Mouse (Mus musculus) forebrain, postnatal 0 days (tissue): ENCODE measurements around the gene Galnt2. TPM values are rescaled to one million over a fixed set of nuclear protein-coding genes. Genes with fewer than 3 reads are reported as not detected.

ENCODE experiments used
- ATAC-seq: fragments of 200-750 bp; cut with Nextera tagmentation; 2 replicates; pipeline ENCODE4 v1.8.0; 2017; ENCODE audit warnings: mild to moderate bottlenecking, moderate library complexity
- DNase-seq: peaks from one replicate; pipeline ENCODE4 v3.0.0-alpha.2; 2015
- H3K27ac ChIP-seq: fragments of 300-500 bp; sonication (generic); 2 replicates; pipeline ENCODE4 v1.5.1; 2014; ENCODE audit warnings: low read depth, mild to moderate bottlenecking, antibody characterized with exemption, low read length, moderate library complexity, mixed read lengths
- H3K27me3 ChIP-seq: fragments of 300-500 bp; sonication (generic); 2 replicates; pipeline ENCODE4 v1.6.1; 2014; ENCODE audit warnings: mild to moderate bottlenecking, low read length, mixed read lengths; ENCODE audit not compliant: insufficient read depth
- H3K36me3 ChIP-seq: fragments of 300-500 bp; sonication (generic); 2 replicates; pipeline ENCODE4 v1.6.1; 2014; ENCODE audit warnings: mild to moderate bottlenecking, moderate library complexity; ENCODE audit not compliant: insufficient read depth
- H3K4me1 ChIP-seq: fragments of 300-500 bp; sonication (generic); 2 replicates; pipeline ENCODE4 v1.6.1; 2014; ENCODE audit warnings: antibody characterized with exemption; ENCODE audit not compliant: insufficient read depth
- H3K4me2 ChIP-seq: fragments of 300-500 bp; sonication (generic); 2 replicates; pipeline ENCODE4 v1.6.1; 2014; ENCODE audit warnings: low read depth, mild to moderate bottlenecking, moderate library complexity
- H3K4me3 ChIP-seq: fragments of 300-500 bp; sonication (generic); 2 replicates; pipeline ENCODE4 v1.5.1; 2014; ENCODE audit warnings: low read depth, low read length, mixed read lengths
- H3K9ac ChIP-seq: fragments of 300-500 bp; sonication (generic); 2 replicates; pipeline ENCODE4 v1.6.1; 2014; ENCODE audit warnings: mild to moderate bottlenecking
- H3K9me3 ChIP-seq: fragments of 300-500 bp; sonication (generic); 2 replicates; pipeline ENCODE4 v1.6.1; 2016; ENCODE audit warnings: low read length
- CTCF ChIP-seq: sonication (generic); IDR thresholded peaks from 2 replicates; pipeline ENCODE4 v1.5.1; 2016; ENCODE audit warnings: antibody characterized with exemption, control low read depth, low read depth
- WGBS: fragments of 180-500 bp; shearing (Covaris S2); extraction: QIAGEN DNeasy Blood & Tissue Kit; methylation state at CpG from one replicate; pipeline ENCODE4 v1.1.7; 2014; 5-methylcytosine and 5-hydroxymethylcytosine counted together
- polyA plus RNA-seq: library from polyadenylated mRNA; unstranded; fragments of >200 nt; fragmentation: Nextera tagmentation; extraction: Ambion mirVana; gene quantifications from 2 replicates; pipeline ENCODE4 v1.2.1, GENCODE M21; 2015
- total RNA-seq: library from RNA; depleted of rRNA; stranded (reverse); fragments of >200 nt; gene quantifications from 2 replicates; pipeline ENCODE4 v1.2.3, GENCODE M21; 2014

The Galnt2 gene
- total and polyA plus RNA-seq, 2 experiments from 2014 or later = 55.5 to 63.1 TPM

GRCm38 (mm10) chr8:124270504-124270903, 39.3 kb downstream of the Galnt2 start:
- Histone ChIP-seq H3K9me3 (no peaks in the 10 kb centered on the region), H3K4me3 (no peak overlapping the region), H3K9ac (no peak overlapping the region), H3K27ac (no peak overlapping the region), H3K4me2 (no peak overlapping the region), H3K36me3 (no peaks in the 10 kb centered on the region), H3K4me1 (peaks cover 18% of the 10 kb centered on the region; the same call in 1 of the 2 replicates), H3K27me3 (no peaks in the 10 kb centered on the region)
- DNase-seq = no peak
- 82% methylated on average over 6 of the region's 6 CpGs for WGBS
- no peak for TF ChIP-seq CTCF
- ATAC-seq = no peak

DNA sequence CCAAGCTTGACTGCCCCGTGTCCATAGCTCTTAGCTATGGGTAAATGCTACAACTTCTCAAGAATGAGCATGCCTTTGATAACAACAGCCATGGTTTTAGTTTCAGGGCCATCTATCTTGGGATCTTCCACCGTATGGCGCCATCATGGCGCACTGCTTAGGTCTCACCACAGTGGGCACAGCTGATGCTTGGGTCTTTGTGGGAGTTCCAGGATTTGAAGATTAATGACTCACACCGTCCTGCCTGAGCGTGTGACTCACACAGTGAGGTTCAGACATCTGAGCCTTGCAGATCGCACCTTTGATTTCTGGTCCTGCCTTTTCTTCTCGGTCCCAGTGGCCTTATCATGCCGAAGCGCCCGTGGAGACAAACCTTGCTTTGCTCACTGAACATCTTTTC, 39.7 kb downstream of the Galnt2 start:
- 91% methylated on average over 11 of the region's 11 CpGs for WGBS
- H3K4me1 ChIP-seq = peaks cover 19% of the 10 kb centered on the region; the same call in 1 of the 2 replicates
- no peaks in the 10 kb centered on the region for H3K9me3 ChIP-seq
- H3K4me3 ChIP-seq = no peak overlapping the region
- TF ChIP-seq CTCF = no peak
- no peaks in the 10 kb centered on the region for H3K36me3 ChIP-seq
- DNase-seq (no peak), ATAC-seq (no peak)
- H3K27me3 ChIP-seq = no peaks in the 10 kb centered on the region
- no peak overlapping the region for H3K27ac ChIP-seq
- no peak overlapping the region for H3K4me2 ChIP-seq
- H3K9ac ChIP-seq = no peak overlapping the region

DNA sequence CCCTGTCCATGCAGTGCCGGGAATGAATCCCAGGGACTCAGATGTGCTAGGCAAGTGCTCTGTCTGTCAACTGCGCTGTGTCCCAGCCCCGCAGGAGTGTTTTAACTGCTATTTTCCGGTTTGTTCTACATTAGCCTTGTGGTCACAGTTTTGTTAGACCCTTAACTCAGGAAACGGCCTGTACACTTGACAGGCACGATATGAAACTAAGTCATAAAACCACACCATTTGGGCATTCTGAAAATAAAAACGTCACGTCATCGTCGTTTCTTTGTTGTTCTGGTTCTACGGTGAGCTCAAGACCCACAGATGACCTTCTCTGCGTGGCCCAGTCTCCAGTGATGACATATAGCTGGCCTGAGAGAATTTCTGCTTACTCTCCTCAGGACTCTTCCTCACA, 40.3 kb downstream of the Galnt2 start:
- no peak overlapping the region for H3K4me2 ChIP-seq
- no peak overlapping the region for H3K27ac ChIP-seq
- ATAC-seq (no peak), DNase-seq (no peak)
- H3K9me3 ChIP-seq = no peaks in the 10 kb centered on the region
- peaks cover 19% of the 10 kb centered on the region; the same call in 1 of the 2 replicates for H3K4me1 ChIP-seq
- no peak overlapping the region for H3K9ac ChIP-seq
- H3K4me3 ChIP-seq = no peak overlapping the region
- 94% methylated on average over 12 of the region's 12 CpGs for WGBS
- no peaks in the 10 kb centered on the region for H3K27me3 ChIP-seq
- no peak for TF ChIP-seq CTCF
- H3K36me3 ChIP-seq = no peaks in the 10 kb centered on the region

DNA sequence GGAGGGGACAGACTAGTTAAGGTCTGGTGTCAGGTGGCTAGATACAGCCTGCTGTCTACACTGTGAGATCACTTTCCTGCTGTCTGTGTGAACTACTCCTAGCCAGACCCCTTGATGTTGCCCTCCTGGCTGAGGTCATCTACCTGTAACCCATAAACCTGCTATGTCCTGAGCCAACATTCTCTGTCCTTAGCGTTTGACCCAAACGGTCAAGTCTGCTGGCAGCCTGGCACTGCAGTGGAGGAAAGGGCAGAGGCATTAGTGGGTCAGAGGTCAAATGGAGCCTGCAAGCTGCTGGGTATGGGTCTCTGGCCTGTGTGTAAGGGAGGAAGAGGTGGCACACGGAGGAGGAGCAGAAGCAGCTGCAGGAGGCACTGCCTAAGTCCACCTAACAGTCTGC, 41.6 kb downstream of the Galnt2 start:
- peaks cover 19% of the 10 kb centered on the region; the same call in 1 of the 2 replicates for H3K4me1 ChIP-seq
- no peak for TF ChIP-seq CTCF
- no peaks in the 10 kb centered on the region for H3K36me3 ChIP-seq
- H3K9me3 ChIP-seq = no peaks in the 10 kb centered on the region
- no peaks in the 10 kb centered on the region for H3K27me3 ChIP-seq
- 74% methylated on average over 3 of the region's 3 CpGs for WGBS
- H3K4me2 ChIP-seq = no peak overlapping the region
- no peak overlapping the region for H3K27ac ChIP-seq
- H3K9ac ChIP-seq = no peak overlapping the region
- H3K4me3 ChIP-seq = no peak overlapping the region
- ATAC-seq (no peak), DNase-seq (no peak)

- Histone ChIP-seq H3K27me3 (no peaks in the 10 kb centered on the region), H3K36me3 (no peaks in the 10 kb centered on the region), H3K4me1 (peaks cover 19% of the 10 kb centered on the region; the same call in 1 of the 2 replicates), H3K9me3 (no peaks in the 10 kb centered on the region), H3K27ac (peak overlapping the region; percentile 54; the same call in 1 of the 2 replicates), H3K9ac (no peak overlapping the region), H3K4me2 (no peak overlapping the region), H3K4me3 (no peak overlapping the region)
- WGBS = 74% methylated on average over 8 of the region's 8 CpGs
- no peak for DNase-seq
- no peak for ATAC-seq
- TF ChIP-seq CTCF = no peak
These were observed 42.5 kb downstream of the Galnt2 start for GRCm38 (mm10) chr8:124273606-124274218.

DNA sequence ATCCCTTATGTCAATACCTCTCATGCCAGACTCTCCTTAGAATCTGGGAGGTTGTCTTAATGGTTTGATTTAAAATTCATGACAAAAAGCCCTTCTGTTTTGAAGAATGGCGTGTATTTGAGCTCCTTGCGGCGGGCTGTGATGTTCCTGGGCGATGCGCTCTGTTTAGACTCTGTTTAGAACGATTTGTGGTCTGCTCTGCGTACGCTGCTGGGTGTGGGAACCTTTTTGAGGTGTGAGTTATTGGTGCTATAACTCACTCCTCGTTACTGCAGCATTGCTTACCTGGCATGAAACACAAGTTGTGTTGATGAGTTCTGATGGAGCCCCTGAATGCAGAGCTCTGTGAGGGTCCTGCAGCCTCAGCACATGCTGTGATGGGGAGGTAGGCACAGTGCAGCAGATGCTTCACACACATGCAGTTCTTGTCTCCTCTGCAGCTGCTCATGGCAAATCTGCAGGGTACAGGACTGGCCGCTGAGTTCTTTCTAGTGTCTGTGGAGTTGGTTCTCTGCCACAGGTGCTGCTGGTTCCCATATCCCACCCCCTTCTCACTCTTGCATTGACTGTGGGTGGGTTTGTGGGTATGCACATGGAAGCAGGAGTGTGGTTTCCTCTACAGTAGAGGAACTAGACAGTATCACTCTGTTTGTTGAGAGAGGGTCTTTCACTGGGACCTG, 43.4 kb downstream of the Galnt2 start:
- peak overlapping the region; percentile 54 for H3K27ac ChIP-seq
- no peak for TF ChIP-seq CTCF
- no peaks in the 10 kb centered on the region for H3K36me3 ChIP-seq
- H3K9ac ChIP-seq = no peak overlapping the region
- DNase-seq = no peak
- ATAC-seq = peak; percentile 57
- H3K9me3 ChIP-seq = no peaks in the 10 kb centered on the region
- no peak overlapping the region for H3K4me2 ChIP-seq
- H3K4me1 ChIP-seq = peaks cover 19% of the 10 kb centered on the region; the same call in 1 of the 2 replicates
- H3K4me3 ChIP-seq = no peak overlapping the region
- H3K27me3 ChIP-seq = no peaks in the 10 kb centered on the region
- WGBS = 42% methylated on average over 10 of the region's 10 CpGs

GRCm38 (mm10) chr8:124275377-124276071, 44.3 kb downstream of the Galnt2 start:
- peak; percentile 70 for DNase-seq
- WGBS = 69% methylated on average over 10 of the region's 10 CpGs
- H3K27me3 ChIP-seq = no peaks in the 10 kb centered on the region

More at GRCm38 (mm10) chr8:124275377-124276071, 44.3 kb downstream of the Galnt2 start:
- ATAC-seq = peak; percentile 46
- TF ChIP-seq CTCF = no peak
- H3K27ac ChIP-seq = 0 out of 2 replicates have a peak overlapping the region, but pooled peaks have one; percentile 54
- H3K4me1 ChIP-seq = peaks cover 19% of the 10 kb centered on the region; the same call in 1 of the 2 replicates
- H3K9ac ChIP-seq = no peak overlapping the region
- no peak overlapping the region for H3K4me2 ChIP-seq
- no peaks in the 10 kb centered on the region for H3K36me3 ChIP-seq
- no peaks in the 10 kb centered on the region for H3K9me3 ChIP-seq
- no peak overlapping the region for H3K4me3 ChIP-seq
